In the genomic region with DNA sequence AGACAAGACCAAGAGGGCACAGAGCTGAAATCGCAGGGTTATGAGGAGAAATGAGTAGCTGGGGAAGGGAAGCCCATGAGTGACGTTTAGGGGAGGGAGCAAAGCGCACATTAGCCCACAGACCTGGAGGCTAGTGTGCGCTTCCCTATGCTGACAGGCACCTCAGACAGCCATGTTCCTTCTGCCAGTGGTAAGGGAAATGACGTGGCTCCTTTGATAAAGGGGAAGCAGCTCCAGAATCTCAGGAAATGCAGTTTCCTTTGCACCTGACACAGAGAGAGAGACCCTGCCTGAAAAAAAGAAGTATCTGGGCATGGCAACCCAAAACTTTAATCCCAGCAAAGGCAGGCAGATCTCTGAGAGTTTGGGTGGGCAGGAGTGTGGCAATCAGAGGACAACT, we compare ENCODE assay signal across 20 mouse cellular contexts. TPM values are rescaled to one million over a fixed set of nuclear protein-coding genes. Genes with fewer than 3 reads are reported as not detected.
DNase-seq lines count a peak whose midpoint lies in the region; ATAC-seq lines count a peak whose summit lies in the region.
"Had no signal": no experiment of that assay in that cellular context is flagged by ENCODE, and none has a peak within 500 bp of the region (broad histone marks: within the 10 kb centered on the region; RNA-seq: fewer than 3 reads in every experiment).

No protein-coding gene starts in this region.

- H3K27me3 ChIP-seq in limb, embryonic 15.5 days = no peaks in the 10 kb centered on the region
- no peaks in the 10 kb centered on the region for H3K27me3 ChIP-seq in limb, embryonic 10.5 days (ENCODE audit: low read depth, poor library complexity, severe bottlenecking)
- no peaks in the 10 kb centered on the region for H3K27me3 ChIP-seq in embryonic facial prominence, embryonic 10.5 days (replicated peaks; ENCODE audit: low read depth, poor library complexity, severe bottlenecking)
- no peaks in the 10 kb centered on the region for H3K27me3 ChIP-seq in heart, embryonic 11.5 days (ENCODE audit: control insufficient read depth, insufficient read depth, low read length)
- H3K27me3 ChIP-seq: heart, embryonic 15.5 days; stomach, embryonic 15.5 days had no signal

- 0 out of 2 replicates have a peak overlapping the region, but pooled peaks have one; percentile 27 for H3K27ac ChIP-seq in limb, embryonic 15.5 days
- H3K27ac ChIP-seq in limb, embryonic 10.5 days = no peak overlapping the region
- no peak overlapping the region for H3K27ac ChIP-seq in embryonic facial prominence, embryonic 10.5 days (replicated peaks)
- H3K27ac ChIP-seq in heart, embryonic 11.5 days (ENCODE audit: low read depth, low read length) = no peak overlapping the region
- H3K27ac ChIP-seq: heart, embryonic 15.5 days; hindbrain, postnatal 0 days; stomach, embryonic 15.5 days had no signal

- H3K36me3 ChIP-seq in limb, embryonic 15.5 days = no peaks in the 10 kb centered on the region; the same call in 1 of the 2 replicates
- H3K36me3 ChIP-seq in limb, embryonic 10.5 days = no peaks in the 10 kb centered on the region
- H3K36me3 ChIP-seq in embryonic facial prominence, embryonic 10.5 days (replicated peaks) = no peaks in the 10 kb centered on the region
- H3K36me3 ChIP-seq in heart, embryonic 11.5 days (ENCODE audit: control insufficient read depth, insufficient read depth, low read length) = no peaks in the 10 kb centered on the region
- H3K36me3 ChIP-seq: heart, embryonic 15.5 days; midbrain, embryonic 10.5 days; stomach, embryonic 15.5 days had no signal

- H3K4me1 ChIP-seq in limb, embryonic 15.5 days = peaks cover 16% of the 10 kb centered on the region
- H3K4me1 ChIP-seq in limb, embryonic 10.5 days = peaks cover 25% of the 10 kb centered on the region
- H3K4me1 ChIP-seq in embryonic facial prominence, embryonic 10.5 days = peaks cover 19% of the 10 kb centered on the region
- peaks cover 15% of the 10 kb centered on the region for H3K4me1 ChIP-seq in heart, embryonic 11.5 days (ENCODE audit: control insufficient read depth, insufficient read depth, low read length)

- intact Hi-C loops in heart, postnatal 10 days (cut with DNase I) = loop anchor here (2.0 kb wide), 1 partner anchor 19 kb away; a partner anchor contains a TSS

- ATAC-seq in limb, embryonic 15.5 days (ENCODE audit: insufficient number of reproducible peaks, low FRiP score, low TSS enrichment, low read depth) = no peak
- ATAC-seq in heart, embryonic 11.5 days (replicated peaks; ENCODE audit: insufficient number of reproducible peaks, low FRiP score, low TSS enrichment) = no peak

- 67% methylated on average over 5 of the region's 5 CpGs for WGBS in limb, embryonic 15.5 days
- 75% methylated on average over 5 of the region's 5 CpGs for WGBS in limb, embryonic 10.5 days
- WGBS in embryonic facial prominence, embryonic 10.5 days = 68% methylated on average over 5 of the region's 5 CpGs
- 62% methylated on average over 5 of the region's 5 CpGs for WGBS in heart, embryonic 11.5 days (ENCODE audit: insufficient replicate concordance)

- H3K4me3 ChIP-seq in limb, embryonic 15.5 days = no peak overlapping the region
- H3K4me3 ChIP-seq in limb, embryonic 10.5 days = no peak overlapping the region
- H3K4me3 ChIP-seq in embryonic facial prominence, embryonic 10.5 days = peak overlapping the region; percentile 80; the same call in 1 of the 2 replicates
- no peak overlapping the region for H3K4me3 ChIP-seq in heart, embryonic 11.5 days (ENCODE audit: low read depth, low read length)

- H3K9me3 ChIP-seq in limb, embryonic 15.5 days = no peaks in the 10 kb centered on the region
- H3K9me3 ChIP-seq in limb, embryonic 10.5 days (replicated peaks) = no peaks in the 10 kb centered on the region
- H3K9me3 ChIP-seq in embryonic facial prominence, embryonic 10.5 days = no peaks in the 10 kb centered on the region
- H3K9me3 ChIP-seq in heart, embryonic 11.5 days (replicated peaks; ENCODE audit: control insufficient read depth, low read length) = no peaks in the 10 kb centered on the region
- H3K9me3 ChIP-seq: heart, embryonic 15.5 days; midbrain, embryonic 10.5 days; stomach, embryonic 15.5 days had no signal

- no peak for DNase-seq in limb, embryonic 10.5 days (ENCODE audit: low spot score)
- peak; percentile 12 to 21 for DNase-seq in B cell, adult 2 months
- no peak for DNase-seq in embryonic facial prominence, embryonic 10.5 days (ENCODE audit: low spot score)
- peak; percentile 17 for DNase-seq in monocyte, adult 2 months (ENCODE audit: low read depth in 1 of 2, low spot score in 2 of 2)
- no peak for DNase-seq in frontal cortex, postnatal 14 days (ENCODE audit: low spot score in 2 of 2)
- DNase-seq in heart, postnatal 10 days = no peak
- DNase-seq: cerebellum, adult 8-10 months; forebrain, postnatal 0 days; gastrocnemius, postnatal 36 days; lung, adult 2 months had no signal

- no peak overlapping the region for H3K9ac ChIP-seq in limb, embryonic 15.5 days
- no peak overlapping the region for H3K9ac ChIP-seq in heart, embryonic 11.5 days (ENCODE audit: low read depth, low read length)
- H3K9ac ChIP-seq: forebrain, postnatal 0 days; heart, embryonic 15.5 days; stomach, embryonic 15.5 days had no signal

- H3K4me2 ChIP-seq in limb, embryonic 15.5 days = no peak overlapping the region
- H3K4me2 ChIP-seq in heart, embryonic 11.5 days = no peak overlapping the region

RNA-seq across cellular contexts. Expression of a gene that starts 1.0 kb away (rescaled TPM):
- 71.3 and 79.3 TPM in 2 replicates for polyA plus RNA-seq in limb, embryonic 15.5 days (2015; fragmentation: Nextera tagmentation; extraction: Ambion mirVana)
- polyA plus RNA-seq in limb, embryonic 10.5 days (2016; fragmentation: Nextera tagmentation; extraction: Ambion mirVana) = 56.4 and 67.5 TPM in 2 replicates
- 65.7 and 66.0 TPM in 2 replicates for polyA plus RNA-seq in embryonic facial prominence, embryonic 10.5 days (2016; fragmentation: Nextera tagmentation; extraction: Ambion mirVana)
- polyA plus RNA-seq in heart, embryonic 11.5 days (2014; fragmentation: Nextera tagmentation; extraction: Ambion mirVana) = 48.5 and 59.8 TPM in 2 replicates
- total RNA-seq in heart, postnatal 10 days (2021) = 10 to 100 TPM; 59.8 to 61.4 TPM

RNA-seq across cellular contexts. Expression of a gene that starts 18.4 kb away (rescaled TPM):
- 43.8 and 47.2 TPM in 2 replicates for polyA plus RNA-seq in limb, embryonic 15.5 days (2015; fragmentation: Nextera tagmentation; extraction: Ambion mirVana)
- 61.1 and 64.5 TPM in 2 replicates for polyA plus RNA-seq in limb, embryonic 10.5 days (2016; fragmentation: Nextera tagmentation; extraction: Ambion mirVana)
- polyA plus RNA-seq in embryonic facial prominence, embryonic 10.5 days (2016; fragmentation: Nextera tagmentation; extraction: Ambion mirVana) = 53.4 and 54.1 TPM in 2 replicates
- polyA plus RNA-seq in heart, embryonic 11.5 days (2014; fragmentation: Nextera tagmentation; extraction: Ambion mirVana) = 40.7 and 42.6 TPM in 2 replicates
- total RNA-seq in heart, postnatal 10 days (2021) = 10 to 100 TPM; 43.4 to 53.1 TPM

RNA-seq across cellular contexts. Expression of a gene that starts 26.4 kb away (rescaled TPM):
- polyA plus RNA-seq in limb, embryonic 15.5 days (2015; fragmentation: Nextera tagmentation; extraction: Ambion mirVana) = 37.1 and 39.9 TPM in 2 replicates
- 41.8 and 46.1 TPM in 2 replicates for polyA plus RNA-seq in limb, embryonic 10.5 days (2016; fragmentation: Nextera tagmentation; extraction: Ambion mirVana)
- polyA plus RNA-seq in embryonic facial prominence, embryonic 10.5 days (2016; fragmentation: Nextera tagmentation; extraction: Ambion mirVana) = 40.5 and 41.3 TPM in 2 replicates
- polyA plus RNA-seq in heart, embryonic 11.5 days (2014; fragmentation: Nextera tagmentation; extraction: Ambion mirVana) = 31.5 and 31.9 TPM in 2 replicates
- total RNA-seq in heart, postnatal 10 days (2021) = 10 to 100 TPM; 18.9 to 22.1 TPM

RNA-seq across cellular contexts. Expression of a gene that starts 26.6 kb away (rescaled TPM):
- polyA plus RNA-seq in limb, embryonic 15.5 days (2015; fragmentation: Nextera tagmentation; extraction: Ambion mirVana) = 82.9 TPM in 2 replicates
- polyA plus RNA-seq in limb, embryonic 10.5 days (2016; fragmentation: Nextera tagmentation; extraction: Ambion mirVana) = 122 and 143 TPM in 2 replicates
- 122 and 123 TPM in 2 replicates for polyA plus RNA-seq in embryonic facial prominence, embryonic 10.5 days (2016; fragmentation: Nextera tagmentation; extraction: Ambion mirVana)
- polyA plus RNA-seq in heart, embryonic 11.5 days (2014; fragmentation: Nextera tagmentation; extraction: Ambion mirVana) = 66.9 and 71.9 TPM in 2 replicates
- 10 to 100 TPM; 24.9 to 28.8 TPM for total RNA-seq in heart, postnatal 10 days (2021)

RNA-seq across cellular contexts. Expression of a gene that starts 35.4 kb away (rescaled TPM):
- not detected in 2 replicates for polyA plus RNA-seq in limb, embryonic 15.5 days (2015; fragmentation: Nextera tagmentation; extraction: Ambion mirVana)
- polyA plus RNA-seq in limb, embryonic 10.5 days (2016; fragmentation: Nextera tagmentation; extraction: Ambion mirVana) = 0.34 TPM in 1 of 2 replicates, not detected in the other
- not detected in 2 replicates for polyA plus RNA-seq in embryonic facial prominence, embryonic 10.5 days (2016; fragmentation: Nextera tagmentation; extraction: Ambion mirVana)
- polyA plus RNA-seq in heart, embryonic 11.5 days (2014; fragmentation: Nextera tagmentation; extraction: Ambion mirVana) = not detected in 2 replicates
- not detected for total RNA-seq in heart, postnatal 10 days (2021)
- total RNA-seq: adrenal gland, adult 18-20 months; forebrain, postnatal 0 days; gastrocnemius, postnatal 36 days; hindbrain, postnatal 0 days; layer of hippocampus, adult 8-10 months; left cerebral cortex, postnatal 25 days had no signal
- polyA plus RNA-seq: erythroblast, embryonic 14.5 days; forebrain, postnatal 0 days; heart, embryonic 15.5 days; hindbrain, postnatal 0 days; midbrain, embryonic 10.5 days had no signal

Comparison
In these comparisons a context has a peak if more than half of its experiments do, and no peak if none do; other contexts are left out.
1. DNase-seq: peak in B cell, adult 2 months (2 of 2) and monocyte, adult 2 months (2 of 2); none in limb, embryonic 10.5 days (single experiment), embryonic facial prominence, embryonic 10.5 days (single experiment), frontal cortex, postnatal 14 days (0 of 2) and heart, postnatal 10 days (0 of 2).